ENCODE assay signal across 24 mouse cellular contexts in genomic region chr10:61827950-61828936, GRCm38 (mm10). TPM values are rescaled to one million over a fixed set of nuclear protein-coding genes. Genes with fewer than 3 reads are reported as not detected.
DNase-seq lines count a peak whose midpoint lies in the region; ATAC-seq and TF ChIP-seq lines count a peak whose summit lies in the region.
"Had no signal": no experiment of that assay in that cellular context is flagged by ENCODE, and none has a peak within 500 bp of the region (broad histone marks: within the 10 kb centered on the region; RNA-seq: fewer than 3 reads in every experiment).

No protein-coding gene starts in this region.

- no peak overlapping the region for H3K9ac ChIP-seq in limb, embryonic 12.5 days (replicated peaks)

- no peak overlapping the region for H3K4me2 ChIP-seq in limb, embryonic 12.5 days
- H3K4me2 ChIP-seq: heart, embryonic 11.5 days; midbrain, embryonic 11.5 days had no signal

- intact Hi-C loops in heart, postnatal 25 days (cut with DNase I) = no loop called here
- intact Hi-C loops in gastrocnemius, adult 2 months (cut with DNase I) = no loop called here

- no peak overlapping the region for H3K4me3 ChIP-seq in limb, embryonic 12.5 days (replicated peaks)
- no peak overlapping the region for H3K4me3 ChIP-seq in gastrocnemius, adult 2 months

- no peaks in the 10 kb centered on the region for H3K27me3 ChIP-seq in limb, embryonic 12.5 days

- H3K9me3 ChIP-seq in limb, embryonic 12.5 days = no peaks in the 10 kb centered on the region

- no peak for ATAC-seq in limb, embryonic 12.5 days (ENCODE audit: insufficient number of reproducible peaks, insufficient read depth, low FRiP score, low TSS enrichment, low read depth)
- ATAC-seq: activated CD4-positive, CD25-positive, alpha-beta regulatory T cell, adult 4 months; CD4-positive, CD25-positive, alpha-beta regulatory T cell, adult 4 months; forebrain, embryonic 16.5 days; hindbrain, embryonic 16.5 days; intestine, postnatal 0 days had no signal

- H3K27ac ChIP-seq in limb, embryonic 12.5 days = peak overlapping the region; percentile 12; the same call in 1 of the 2 replicates
- H3K27ac ChIP-seq in gastrocnemius, adult 2 months = no peak overlapping the region

- no peak for TF ChIP-seq CTCF in gastrocnemius, adult 2 months (IDR thresholded peaks at IDR 0.05)

- DNase-seq in heart, adult 11 months = peak; percentile 61
- DNase-seq in heart, postnatal 25 days (ENCODE audit: low spot score) = no peak
- peak; percentile 90 for DNase-seq in ES-CJ7 (ENCODE audit: low read depth, low spot score)
- peak; percentile 33 for DNase-seq in embryo, embryonic 9.5 days (ENCODE audit: extremely low spot score)
- DNase-seq in lung, postnatal 36 days = no peak
- DNase-seq in gastrocnemius, adult 2 months = no peak
- DNase-seq in right cerebral cortex, adult 2 months (ENCODE audit: low spot score in 2 of 2) = no peak
- DNase-seq: adrenal gland, postnatal 10 days; cerebellum, adult 9-11 months; heart, postnatal 10 days; kidney, postnatal 10 days; layer of hippocampus, postnatal 36 days; lung, adult 2 months; lung, postnatal 4 days; right cerebral cortex, adult 18-20 months; thymus, postnatal 4 days had no signal

- WGBS in limb, embryonic 12.5 days = 81% methylated on average over 32 of the region's 32 CpGs

- no peaks in the 10 kb centered on the region for H3K36me3 ChIP-seq in limb, embryonic 12.5 days

- peaks cover 70% of the 10 kb centered on the region for H3K4me1 ChIP-seq in limb, embryonic 12.5 days (replicated peaks)

RNA-seq across cellular contexts. Expression of gene H2afy2, which starts 44.3 kb away (rescaled TPM):
- total RNA-seq in heart, postnatal 25 days (2021) = 1 to 10 TPM; 4.6 to 5.5 TPM
- polyA plus RNA-seq in limb, embryonic 12.5 days (2016; fragmentation: Nextera tagmentation; extraction: Ambion mirVana) = 320 and 331 TPM in 2 replicates
- 1 to 10 TPM in 1 of 2 experiments, under 1 TPM in 1; 0.36 to 1.1 TPM for total RNA-seq in gastrocnemius, adult 2 months (2021)
- polyA plus RNA-seq: CD4-positive, CD25-positive, alpha-beta regulatory T cell, adult 4 months had no signal

Comparison
In these comparisons a context has a peak if more than half of its experiments do, and no peak if none do; other contexts are left out.
1. DNase-seq: peak in heart, adult 11 months (single experiment), ES-CJ7 (single experiment) and embryo, embryonic 9.5 days (single experiment); none in heart, postnatal 25 days (single experiment), lung, postnatal 36 days (single experiment), gastrocnemius, adult 2 months (single experiment) and right cerebral cortex, adult 2 months (0 of 2).